In genomic region chr5:107166659-107167370, GRCm38 (mm10) we compare ENCODE assay signal across 9 mouse cellular contexts.
DNase-seq lines count a peak whose midpoint lies in the region; ATAC-seq lines count a peak whose summit lies in the region.
"Had no signal": no experiment of that assay in that cellular context is flagged by ENCODE, and none has a peak within 500 bp of the region (broad histone marks: within the 10 kb centered on the region; RNA-seq: fewer than 3 reads in every experiment).

No protein-coding gene starts in this region.

- no peak overlapping the region for H3K9ac ChIP-seq in embryonic facial prominence, embryonic 15.5 days
- no peak overlapping the region for H3K9ac ChIP-seq in hindbrain, embryonic 16.5 days (ENCODE audit: low read depth, low read length)
- H3K9ac ChIP-seq: liver, embryonic 14.5 days had no signal

- H3K27me3 ChIP-seq in embryonic facial prominence, embryonic 15.5 days, result no peaks in the 10 kb centered on the region
- no peaks in the 10 kb centered on the region for H3K27me3 ChIP-seq in hindbrain, embryonic 16.5 days (replicated peaks; ENCODE audit: control insufficient read depth, insufficient read depth, low read length)

- DNase-seq in kidney, adult 9 months, result peak; percentile 44
- DNase-seq in kidney, postnatal 10 days, result no peak
- peak; percentile 62 for DNase-seq in lung, postnatal 14 days
- DNase-seq in cerebellum, adult 11 months, result no peak
- no peak for DNase-seq in spleen, postnatal 10 days (ENCODE audit: low spot score in 2 of 2)
- no peak for DNase-seq in testis, postnatal 14 days (ENCODE audit: low spot score)

- H3K4me1 ChIP-seq in embryonic facial prominence, embryonic 15.5 days, result peaks cover 74% of the 10 kb centered on the region
- H3K4me1 ChIP-seq in hindbrain, embryonic 16.5 days (ENCODE audit: control insufficient read depth, insufficient read depth, low read depth, low read length), result no peaks in the 10 kb centered on the region; the same call in 1 of the 2 replicates

- peak overlapping the region; percentile 8; the same call in 1 of the 2 replicates for H3K4me3 ChIP-seq in embryonic facial prominence, embryonic 15.5 days (replicated peaks)
- no peak overlapping the region for H3K4me3 ChIP-seq in hindbrain, embryonic 16.5 days (ENCODE audit: low read length)

- H3K27ac ChIP-seq in embryonic facial prominence, embryonic 15.5 days (replicated peaks), result peak overlapping the region; percentile 94
- H3K27ac ChIP-seq in hindbrain, embryonic 16.5 days (ENCODE audit: low read depth, low read length), result no peak overlapping the region
- H3K27ac ChIP-seq: liver, embryonic 14.5 days had no signal

- no peaks in the 10 kb centered on the region for H3K9me3 ChIP-seq in embryonic facial prominence, embryonic 15.5 days (replicated peaks)
- H3K9me3 ChIP-seq in hindbrain, embryonic 16.5 days (ENCODE audit: control insufficient read depth, low read length), result no peaks in the 10 kb centered on the region

- 45% methylated on average over 11 of the region's 11 CpGs for WGBS in embryonic facial prominence, embryonic 15.5 days
- WGBS in hindbrain, embryonic 16.5 days, result 78% methylated on average over 11 of the region's 11 CpGs

- no peaks in the 10 kb centered on the region for H3K36me3 ChIP-seq in embryonic facial prominence, embryonic 15.5 days
- no peaks in the 10 kb centered on the region for H3K36me3 ChIP-seq in hindbrain, embryonic 16.5 days (ENCODE audit: control insufficient read depth, insufficient read depth, low read length)

- ATAC-seq in embryonic facial prominence, embryonic 15.5 days (ENCODE audit: insufficient number of reproducible peaks, low FRiP score, low TSS enrichment, low read depth), result no peak
- no peak; the same call in 1 of the 2 replicates for ATAC-seq in hindbrain, embryonic 16.5 days

- H3K4me2 ChIP-seq in embryonic facial prominence, embryonic 15.5 days (replicated peaks), result peak overlapping the region; percentile 39
- peak overlapping the region; percentile 49 for H3K4me2 ChIP-seq in hindbrain, embryonic 16.5 days (ENCODE audit: low read length)

Comparison
In these comparisons a context has a peak if more than half of its experiments do, and no peak if none do; other contexts are left out.
1. DNase-seq: peak in kidney, adult 9 months (single experiment) and lung, postnatal 14 days (single experiment); none in kidney, postnatal 10 days (single experiment), cerebellum, adult 11 months (single experiment), spleen, postnatal 10 days (0 of 2) and testis, postnatal 14 days (single experiment).